Mouse (Mus musculus) CD4-positive, CD25-positive, alpha-beta regulatory T cell, adult 4 months (primary cell): ENCODE measurements at regions not wholly inside any gene's neighbourhood (a gene's known extent, or its start where the extent isn't known, plus 50 kb on each side); places are given as distances from the start of the nearest gene placed in this dataset.

Experiments
- ATAC-seq: one replicate; pipeline ENCODE4 v1.8.0; 2017

DNA sequence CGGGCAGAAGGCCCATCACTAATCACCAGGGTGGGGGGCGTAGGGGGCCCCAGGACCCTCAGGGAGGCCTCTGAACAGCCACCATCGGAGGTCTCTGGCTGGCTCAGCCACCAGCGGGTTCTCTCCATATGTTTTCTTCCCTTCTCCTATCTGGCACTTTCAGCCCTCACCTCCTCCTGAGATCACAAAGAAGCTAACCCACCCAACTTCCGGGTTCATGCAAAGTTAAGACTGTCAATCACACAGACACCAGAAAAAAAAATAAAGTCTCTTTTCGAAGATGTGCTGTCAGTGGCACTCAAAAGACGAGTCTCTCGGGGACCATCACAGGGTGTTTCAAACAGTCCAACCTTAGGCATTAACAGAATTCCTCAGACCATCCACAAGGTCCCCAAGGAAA, 314.2 kb downstream of the Sox9 start:
- no peak for ATAC-seq

DNA sequence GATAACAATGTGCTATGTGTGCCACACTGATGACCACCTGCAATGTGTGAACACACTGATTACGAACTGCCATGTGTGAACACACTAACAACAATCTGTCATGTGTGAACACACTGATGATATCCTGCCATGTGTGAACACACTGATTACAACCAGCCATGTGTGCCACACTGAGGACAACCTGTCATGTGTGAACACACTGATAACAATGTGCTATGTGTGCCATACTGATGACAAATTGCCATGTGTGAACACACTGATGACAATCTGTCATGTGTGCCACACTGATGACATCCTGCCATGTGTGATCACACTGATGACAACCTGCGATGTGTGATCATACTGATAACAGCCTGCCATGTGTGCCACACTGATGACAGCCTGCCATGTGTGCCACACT, 316.3 kb downstream of the Sox9 start:
- no peak for ATAC-seq

DNA sequence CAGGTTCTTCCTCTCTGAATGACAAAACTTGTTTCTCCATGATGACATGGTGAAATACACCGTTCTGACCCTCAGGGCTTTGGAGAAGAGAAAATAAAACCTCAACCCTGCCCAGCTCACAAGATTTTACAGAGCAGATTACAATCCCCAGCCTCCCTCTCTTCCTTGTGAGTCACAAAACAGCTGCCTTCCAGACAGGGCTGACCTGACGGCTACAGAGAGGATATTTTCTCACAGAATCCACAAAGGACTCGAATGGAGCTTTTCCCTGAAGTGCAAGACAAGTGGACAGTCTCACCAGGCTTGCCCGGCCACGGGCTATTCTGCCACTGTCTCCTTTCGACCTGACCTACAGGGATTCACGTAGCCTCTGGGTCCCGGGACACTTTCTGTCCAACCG, 318.8 kb downstream of the Sox9 start:
- ATAC-seq, result no peak

DNA sequence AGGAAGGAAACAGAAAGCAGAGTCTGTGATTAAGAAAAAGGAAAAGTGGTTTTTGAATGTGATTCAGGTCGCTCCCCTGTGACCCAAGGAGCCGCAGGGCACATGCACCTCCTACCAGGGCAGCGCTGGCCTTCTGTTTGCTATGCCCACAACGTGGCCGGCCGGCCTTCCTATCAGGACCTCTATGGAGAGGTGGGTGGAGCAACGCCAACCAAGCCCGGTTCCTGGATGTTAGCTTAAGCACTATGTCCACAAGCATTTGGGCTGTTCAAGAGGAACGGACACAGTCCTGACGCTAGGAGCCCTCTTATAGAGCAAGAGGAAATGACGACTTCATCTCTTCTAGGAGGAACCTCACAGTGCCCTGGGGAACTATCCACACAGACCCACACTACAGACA, 319.5 kb downstream of the Sox9 start:
- no peak for ATAC-seq

DNA sequence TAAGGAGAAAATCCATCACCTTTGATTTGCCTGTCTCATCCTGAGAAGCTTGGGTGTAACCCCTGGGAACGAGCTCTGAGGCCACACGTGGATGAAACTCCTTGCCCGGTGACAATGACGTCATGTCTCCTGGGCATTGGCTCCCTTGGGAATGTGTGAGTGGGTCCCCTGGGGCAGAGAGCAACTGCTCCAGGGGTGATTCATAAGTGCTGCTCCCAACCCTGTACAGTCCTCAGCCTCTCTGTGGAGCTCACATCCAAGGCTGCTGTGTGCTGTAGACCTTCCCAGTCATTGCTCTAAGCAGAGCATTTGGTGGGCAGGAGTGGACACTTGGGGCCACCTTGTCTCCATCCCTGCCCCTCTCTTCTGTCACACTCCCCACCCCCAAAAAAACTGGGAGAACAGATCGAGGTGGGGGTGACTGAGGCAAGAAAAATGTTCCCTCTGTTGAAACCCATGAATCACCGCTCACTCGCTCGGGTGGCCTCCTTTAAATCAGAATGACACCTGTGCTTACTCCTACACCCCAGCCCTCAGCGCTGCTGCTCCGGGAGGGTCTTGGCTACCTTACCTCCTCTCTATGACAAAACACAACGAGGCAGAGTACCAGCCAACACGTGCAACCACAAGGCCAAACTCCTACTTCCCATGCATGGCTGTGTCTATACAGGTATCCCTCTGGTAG, 321.3 kb downstream of the Sox9 start:
- ATAC-seq, result no peak

DNA sequence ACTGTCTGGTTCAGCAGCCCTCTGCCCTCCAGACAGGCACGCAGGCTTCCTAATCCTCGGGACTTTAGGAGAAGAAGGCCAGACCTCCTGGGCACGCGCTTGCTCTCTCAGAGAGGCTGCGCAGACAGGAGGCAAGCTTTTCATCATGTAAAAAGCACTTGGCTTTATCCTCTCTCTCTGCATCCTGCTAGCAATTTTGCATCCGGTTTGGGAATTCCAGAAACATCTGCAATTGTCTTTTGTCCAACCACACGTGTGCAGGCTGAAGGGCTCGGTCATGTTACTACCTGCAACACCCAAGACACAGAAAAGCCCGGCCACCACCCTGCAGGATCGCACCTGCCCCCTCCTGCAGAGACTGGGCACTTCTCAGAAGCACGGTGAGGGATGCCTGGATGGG, 323.3 kb downstream of the Sox9 start:
- no peak for ATAC-seq

DNA sequence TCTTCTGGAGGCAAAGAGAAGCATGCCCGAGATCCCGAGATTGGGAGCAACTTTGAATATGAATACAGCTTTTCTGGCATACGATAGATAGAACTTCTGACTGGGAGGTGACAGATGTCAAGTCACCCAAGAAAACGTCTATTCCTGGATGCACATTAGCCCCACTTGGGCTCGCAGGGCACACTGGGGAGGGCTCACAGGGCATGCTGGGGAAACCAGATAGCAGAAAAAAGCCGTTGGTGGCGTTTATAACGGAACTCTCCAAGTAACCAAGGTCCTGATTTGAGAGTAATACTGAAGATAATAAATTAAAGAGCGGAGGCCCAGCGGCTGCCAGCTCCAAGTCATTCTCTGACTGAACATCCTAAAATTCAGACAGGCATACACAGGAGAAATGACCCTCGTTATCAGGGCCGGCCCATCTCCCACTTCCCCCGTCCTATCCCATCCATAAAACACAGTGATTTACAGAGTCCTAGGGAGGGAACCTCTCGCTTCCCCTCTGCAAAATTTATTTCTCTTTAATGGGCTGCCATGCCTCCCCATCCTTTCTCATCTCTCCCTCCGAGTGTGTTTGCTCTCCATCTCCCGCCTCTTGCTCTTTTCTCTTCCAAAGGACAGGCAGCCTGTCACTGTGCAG, 325.3 kb downstream of the Sox9 start:
- no peak for ATAC-seq

DNA sequence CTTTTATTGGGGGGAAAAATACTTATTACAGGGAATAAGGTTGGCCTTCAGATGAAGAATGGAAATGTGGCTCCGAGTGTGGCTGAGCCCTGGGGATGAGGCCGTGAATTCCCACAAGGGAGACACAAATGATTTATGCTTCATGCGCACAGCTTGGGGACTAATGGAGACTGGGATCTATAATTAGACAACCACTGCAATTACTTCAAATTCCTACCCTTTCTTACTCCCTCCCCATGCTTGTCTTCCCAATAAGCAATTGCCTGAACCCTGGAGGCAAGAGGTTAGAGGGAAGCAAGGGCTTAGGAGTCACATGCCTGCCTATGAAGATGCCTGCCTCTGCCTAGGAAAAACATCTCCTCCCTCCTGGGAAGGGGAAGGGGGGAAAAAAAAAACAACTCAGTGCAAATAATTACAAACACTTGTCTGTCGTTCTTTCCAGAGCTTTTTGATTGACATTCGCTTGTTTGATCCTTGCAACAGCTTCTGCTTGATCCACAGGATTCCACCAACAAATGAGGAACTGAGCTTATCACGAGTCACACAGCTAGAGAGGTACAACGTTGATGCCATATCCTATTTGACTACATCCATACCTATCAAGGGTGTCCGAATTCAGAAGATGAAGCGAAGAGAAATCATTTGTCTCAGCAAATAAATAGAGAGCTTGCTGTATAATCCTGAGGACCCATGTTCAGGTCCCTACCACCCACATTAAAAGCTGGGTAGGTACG, 326.1 kb downstream of the Sox9 start:
- no peak for ATAC-seq

DNA sequence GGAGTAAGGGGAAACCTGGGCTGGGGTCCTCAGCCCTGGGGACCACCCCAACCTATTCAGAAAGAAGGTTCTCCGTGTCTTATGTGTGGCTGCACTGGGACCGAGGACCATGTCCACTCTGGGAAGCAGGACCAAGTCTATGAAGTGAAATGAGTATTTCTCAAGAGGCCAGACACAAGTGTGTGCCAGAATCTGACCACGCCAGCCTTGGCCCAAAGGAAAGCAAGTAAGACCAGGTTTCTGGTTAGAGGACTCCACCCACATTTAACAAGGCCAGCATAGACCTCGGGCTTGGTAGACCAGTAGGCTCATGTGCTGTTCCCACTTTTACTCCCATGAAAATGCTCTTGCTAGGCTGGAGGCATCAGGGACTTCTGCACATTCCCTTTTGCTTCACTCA, 327.1 kb downstream of the Sox9 start:
- no peak for ATAC-seq

DNA sequence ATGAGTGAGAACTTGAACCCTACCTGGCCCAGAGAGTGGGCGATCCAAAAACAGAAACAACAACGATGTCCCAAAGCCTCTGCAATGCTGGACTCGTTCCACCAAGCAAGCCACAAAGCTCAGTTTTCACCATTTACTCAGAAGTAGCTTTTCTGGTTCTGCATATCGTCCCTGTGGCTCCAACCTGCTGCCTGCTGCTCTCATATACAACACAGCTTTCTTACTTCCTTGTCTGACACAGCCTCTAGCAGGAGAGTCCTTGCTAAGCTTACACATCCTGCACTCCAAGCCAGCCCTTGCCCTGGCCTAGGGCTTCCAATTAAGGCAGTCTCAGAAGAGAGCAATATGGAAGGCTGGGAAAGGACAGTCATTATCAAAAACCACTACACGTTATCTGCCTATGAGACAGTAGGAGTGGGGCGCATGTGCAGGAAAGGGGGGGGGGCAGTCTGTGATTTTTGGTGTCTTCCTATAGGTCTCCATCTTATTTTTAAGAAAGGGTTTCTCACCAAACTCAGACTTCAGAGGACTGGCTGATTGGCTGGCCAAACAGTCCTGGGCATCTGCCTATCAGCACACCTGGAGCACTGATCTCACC, 331.3 kb downstream of the Sox9 start:
- no peak for ATAC-seq

DNA sequence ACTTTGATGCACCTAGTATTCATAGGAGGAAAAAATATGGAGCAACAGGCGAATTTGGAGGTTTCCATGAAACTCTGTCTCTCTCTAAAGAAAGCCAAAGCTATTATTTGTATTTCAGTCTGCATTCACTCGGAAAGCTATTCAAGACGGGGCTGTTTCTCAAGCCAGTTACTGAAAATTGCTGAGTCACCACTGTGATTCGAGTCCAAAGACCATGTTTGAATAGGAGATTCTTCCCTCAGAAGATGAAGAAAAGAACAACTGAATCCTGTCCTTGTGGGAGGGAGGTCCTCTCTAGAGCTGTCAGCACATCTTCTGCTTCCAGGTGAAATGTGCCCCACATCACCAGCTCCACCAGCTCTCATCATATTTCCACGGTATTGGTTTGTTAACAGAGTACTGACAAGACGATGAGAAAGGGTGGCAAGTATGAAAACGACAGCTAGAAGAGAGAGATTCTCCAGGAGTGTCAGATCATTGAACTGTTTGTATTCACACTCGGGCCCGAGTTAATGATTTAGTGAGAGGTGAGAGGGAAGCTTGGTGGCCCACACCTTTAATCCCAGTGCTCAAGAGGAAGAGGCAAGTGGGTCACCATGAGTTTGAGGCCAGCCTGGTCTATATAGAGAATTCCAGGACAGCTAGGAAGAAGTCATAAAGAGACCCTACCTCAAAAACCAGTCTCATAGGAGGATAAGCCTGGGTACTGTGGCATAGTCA, 335.3 kb downstream of the Sox9 start:
- no peak for ATAC-seq

DNA sequence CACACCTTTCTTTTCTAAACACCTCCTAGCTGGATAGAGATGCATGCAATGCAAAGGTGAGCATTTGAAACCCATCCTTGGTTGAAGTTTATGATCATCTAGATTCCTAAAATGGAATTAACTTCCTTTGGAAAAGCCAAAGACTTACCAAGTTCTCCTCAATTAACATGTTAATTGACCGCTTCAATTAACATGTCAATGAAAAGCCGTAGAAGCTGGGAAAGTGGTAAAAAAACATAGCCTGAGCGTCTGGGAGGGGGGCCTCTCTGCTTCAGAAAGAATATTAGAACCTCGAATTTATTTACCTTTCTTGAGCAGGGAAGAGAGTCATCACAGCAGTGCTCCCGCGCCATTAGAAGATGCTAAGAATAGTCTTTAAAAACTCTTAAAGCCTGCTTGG, 338.5 kb downstream of the Sox9 start:
- no peak for ATAC-seq

DNA sequence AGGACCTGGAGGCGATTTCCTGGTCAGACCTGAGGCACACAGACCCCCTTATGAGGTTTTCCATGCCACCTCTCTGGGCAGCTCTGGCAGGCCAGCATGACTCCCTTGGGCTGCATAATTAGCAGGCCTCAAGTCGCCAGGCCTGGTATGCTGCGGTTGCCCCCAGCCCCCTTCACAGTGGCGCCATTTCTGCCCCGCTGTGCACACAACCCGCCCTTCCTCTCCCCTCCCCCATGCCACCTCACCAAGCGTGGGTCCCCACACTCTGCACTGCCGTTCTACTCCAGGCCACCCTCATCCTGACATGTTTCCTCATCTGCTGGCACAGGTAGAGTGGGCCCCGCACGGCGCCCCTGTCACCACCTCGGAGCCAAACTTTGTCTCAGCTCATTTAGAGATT, 339.3 kb downstream of the Sox9 start:
- ATAC-seq, result no peak

DNA sequence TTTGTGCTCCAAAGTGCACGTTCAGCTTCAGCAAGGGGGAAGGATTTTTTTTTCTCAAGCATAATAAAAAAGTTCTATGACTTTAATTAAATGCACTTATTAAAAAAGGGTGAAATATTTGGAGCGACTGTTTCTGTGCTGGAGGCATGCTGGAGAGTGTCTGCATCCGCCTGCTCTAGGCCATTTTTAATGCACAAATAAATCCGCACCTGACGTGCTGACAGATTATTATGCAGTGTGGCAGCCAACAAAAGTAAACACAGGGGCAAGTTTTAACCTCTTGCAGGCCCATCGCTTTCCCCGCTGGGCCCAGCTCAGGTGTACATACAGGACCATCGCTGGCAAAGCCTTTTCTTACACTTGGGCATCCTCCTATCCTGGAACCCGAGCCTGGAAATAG, 340.1 kb downstream of the Sox9 start:
- no peak for ATAC-seq

DNA sequence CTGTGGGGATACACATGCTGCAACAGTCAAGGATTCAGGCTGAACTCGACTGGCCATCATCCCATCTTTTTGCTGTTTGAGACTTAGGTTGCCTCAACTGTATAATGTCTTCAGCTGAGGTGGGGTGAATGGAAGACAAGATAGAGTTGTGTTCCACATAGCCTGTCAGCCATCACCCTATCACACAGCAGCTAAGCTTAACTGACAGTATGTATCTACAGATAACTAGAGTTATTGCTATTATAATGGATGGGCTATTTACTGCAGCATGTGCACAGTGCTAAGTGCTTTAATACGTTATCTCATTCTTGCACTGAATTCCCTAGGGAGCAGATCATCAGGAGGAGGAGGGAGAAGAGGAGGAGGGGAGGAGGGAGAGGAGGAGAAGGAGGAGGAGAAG, 340.9 kb downstream of the Sox9 start:
- ATAC-seq, result no peak

DNA sequence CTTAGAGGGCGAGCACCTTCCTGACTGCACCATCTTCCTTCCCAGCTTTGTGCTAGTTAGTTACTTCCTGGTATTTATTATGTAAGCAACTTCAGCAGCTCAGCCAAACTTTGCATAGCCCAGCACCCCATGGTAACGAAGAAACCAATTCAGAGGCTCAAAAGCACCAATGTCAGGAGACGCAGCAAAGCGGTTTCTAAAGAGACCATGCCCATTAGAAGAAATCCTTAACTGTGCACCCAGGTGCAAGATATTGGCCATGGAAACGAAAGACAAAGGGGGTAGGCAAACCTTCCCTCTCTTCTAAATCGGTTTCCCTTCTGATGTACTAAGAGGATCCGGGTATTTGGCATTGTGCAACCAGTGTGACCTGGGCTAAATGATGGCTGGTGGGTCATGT, 343.8 kb downstream of the Sox9 start:
- ATAC-seq, result no peak

DNA sequence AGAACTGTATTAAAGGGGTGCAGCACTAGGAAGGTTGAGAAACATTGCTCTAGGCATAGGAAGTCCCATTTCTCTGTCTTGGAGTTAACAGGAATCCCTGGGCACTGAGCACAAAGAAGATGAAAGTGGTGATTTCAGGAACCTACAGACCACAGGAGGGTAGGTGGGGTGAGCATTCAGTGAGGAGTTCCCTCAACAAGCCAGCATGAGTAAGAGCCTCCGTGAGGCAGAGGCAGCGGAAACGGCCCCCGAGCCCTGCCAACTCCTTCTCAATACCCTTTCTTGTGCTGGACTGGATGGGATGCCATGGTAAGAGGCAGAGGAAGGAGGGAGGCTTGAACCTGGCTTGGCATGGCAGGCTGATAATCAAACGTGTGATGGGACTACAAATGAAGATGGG, 347.2 kb downstream of the Sox9 start:
- ATAC-seq, result no peak

DNA sequence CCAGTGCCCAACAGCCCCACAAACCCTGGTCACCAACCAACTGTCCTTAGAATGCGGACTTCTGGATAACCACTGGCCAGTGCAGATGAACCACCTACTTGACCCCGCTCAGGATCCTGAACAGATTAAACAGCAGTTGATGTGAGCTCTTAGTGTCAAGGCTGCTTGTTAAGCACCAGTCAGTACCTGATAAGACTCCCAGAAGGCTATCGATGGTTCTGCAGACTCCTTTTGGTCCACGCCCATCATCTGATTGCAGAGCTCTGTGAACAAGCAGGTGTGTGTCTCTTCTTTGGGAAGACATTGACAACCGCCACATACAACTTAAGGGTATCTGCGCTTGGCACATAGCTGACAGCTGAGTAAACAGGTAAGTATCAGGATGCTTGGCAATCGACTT, 348.0 kb downstream of the Sox9 start:
- no peak for ATAC-seq

DNA sequence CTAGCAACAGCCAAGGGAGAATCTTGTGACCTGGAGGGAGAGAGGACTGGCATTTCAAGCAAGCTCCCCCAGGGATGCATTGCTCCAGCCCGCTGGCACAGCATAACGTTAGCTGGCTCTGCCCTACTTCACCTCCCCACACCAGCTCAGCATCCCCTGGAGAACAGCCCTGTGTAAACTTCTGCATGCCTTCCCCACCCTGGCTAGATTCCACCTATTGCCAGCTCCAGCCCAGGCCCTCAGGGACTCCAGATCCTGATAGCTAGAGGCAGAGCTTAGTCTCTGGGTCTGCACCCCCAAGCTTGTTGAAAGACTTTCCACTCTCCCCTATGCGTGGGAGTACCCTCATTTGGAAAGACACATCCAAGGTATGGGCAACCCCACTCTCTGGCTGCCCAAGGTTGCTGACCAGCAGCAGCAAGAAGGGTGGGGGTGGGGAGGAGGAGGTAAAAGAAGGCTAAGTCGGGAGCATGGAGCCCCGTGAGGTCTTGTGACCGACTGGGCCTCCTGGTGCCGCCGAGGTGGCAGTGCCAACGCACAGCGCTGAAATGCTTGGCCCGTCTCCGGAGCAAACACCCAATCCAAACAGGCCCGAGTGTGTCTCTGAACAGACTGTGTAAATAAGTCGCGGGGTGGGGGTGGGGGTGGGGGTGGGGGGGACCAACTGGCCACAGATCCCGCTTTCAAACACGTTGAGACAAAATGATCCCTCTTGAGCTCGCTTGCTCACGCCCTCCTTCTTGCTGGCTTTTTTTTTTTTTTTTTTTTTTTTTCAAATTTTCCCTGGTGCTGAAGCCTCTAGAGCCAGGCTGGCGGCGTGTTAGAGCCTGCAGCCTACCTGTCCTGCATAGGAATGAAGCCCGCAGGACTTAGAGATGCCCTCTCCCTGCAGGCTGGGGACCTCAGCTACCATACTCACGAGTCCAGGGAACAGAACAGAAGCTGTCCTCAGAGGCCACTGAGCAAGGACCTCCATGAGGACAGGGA, 350.3 kb downstream of the Sox9 start:
- ATAC-seq, result no peak

DNA sequence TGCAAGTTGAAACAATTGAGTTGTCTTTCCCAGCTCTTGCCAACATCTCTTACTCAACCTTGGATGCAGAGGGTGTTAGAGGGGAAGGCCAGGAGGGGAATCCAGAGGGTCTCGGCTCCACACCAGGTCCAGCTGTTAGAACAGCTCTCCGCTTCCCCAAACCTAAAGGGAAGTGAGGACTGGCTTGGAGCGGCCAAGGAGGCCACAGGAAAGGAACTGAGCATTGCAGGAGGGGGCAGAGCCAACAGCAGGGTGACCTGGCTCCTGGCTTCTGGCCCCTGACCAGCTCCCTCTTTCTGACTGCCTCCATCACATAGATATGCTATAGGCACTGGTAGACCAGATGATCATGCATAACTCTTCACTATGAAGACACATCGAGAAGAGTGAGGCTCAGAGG, 351.4 kb downstream of the Sox9 start:
- ATAC-seq, result no peak

DNA sequence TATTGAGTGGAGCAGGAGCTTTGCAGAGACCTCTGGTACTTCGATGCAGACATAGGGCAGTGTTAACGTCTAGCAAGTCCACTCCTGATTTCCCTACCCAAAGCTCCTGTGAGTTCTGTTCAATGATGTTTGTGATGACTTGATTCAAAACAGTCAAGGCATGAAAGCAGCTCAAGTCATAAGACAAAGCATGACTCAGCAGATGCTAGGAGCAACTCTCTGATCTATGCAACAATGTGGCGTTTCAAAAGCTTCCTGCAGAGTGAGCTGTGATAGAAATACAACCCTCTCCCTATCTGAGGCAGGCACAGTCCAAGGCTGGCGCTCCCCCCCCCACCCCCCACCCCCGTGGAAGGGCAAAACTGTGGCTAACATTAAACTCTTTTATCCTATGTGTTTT, 353.2 kb downstream of the Sox9 start:
- no peak for ATAC-seq

DNA sequence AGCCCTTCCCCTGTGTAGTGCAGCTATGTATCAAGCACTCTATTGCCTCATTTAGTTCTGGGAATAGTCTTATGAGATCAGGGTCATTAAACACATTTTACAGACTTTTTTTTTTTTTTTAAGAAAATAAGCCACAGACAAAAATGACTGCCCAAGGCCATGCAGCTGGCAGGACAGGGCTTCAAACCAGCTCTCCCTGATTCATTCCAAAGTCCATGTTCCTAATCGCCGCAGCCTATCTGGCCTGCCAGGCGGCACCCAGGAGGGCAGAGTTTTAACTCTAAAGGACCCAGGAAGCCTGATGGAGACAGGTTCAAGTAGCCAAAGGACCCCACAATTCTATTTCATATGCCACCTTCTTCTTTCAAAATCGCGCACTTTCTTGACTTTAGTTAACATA, 356.4 kb downstream of the Sox9 start:
- ATAC-seq, result no peak
